Mouse (Mus musculus) G1E (cell line): Measurements from ENCODE around the gene Pank1. TPM values are rescaled to one million over a fixed set of nuclear protein-coding genes. Genes with fewer than 3 reads are reported as not detected.

Source experiments
- ATAC-seq: 2 replicates; pipeline ENCODE4 v1.8.0; 2016; ENCODE audit warnings: mild to moderate bottlenecking; ENCODE audit not compliant: insufficient number of reproducible peaks, poor library complexity, low FRiP score, severe bottlenecking; ENCODE audit errors: extremely low read depth
- DNase-seq: peaks from one replicate; pipeline ENCODE4 v3.0.0; 2012; ENCODE audit warnings: low spot score
- H3K27me3 ChIP-seq: 2 replicates; pipeline ENCODE4 v1.6.1; 2012; ENCODE audit warnings: mild to moderate bottlenecking, low read length, inconsistent platforms; ENCODE audit not compliant: insufficient read depth
- H3K36me3 ChIP-seq: replicated peaks from 2 replicates; pipeline ENCODE3; 2012; ENCODE audit warnings: mild to moderate bottlenecking, inconsistent platforms
- H3K4me1 ChIP-seq: 2 replicates; pipeline ENCODE4 v1.6.1; 2012; ENCODE audit warnings: low read depth, low read length, inconsistent platforms, mixed read lengths; ENCODE audit not compliant: insufficient read depth
- H3K4me3 ChIP-seq: 2 replicates; pipeline ENCODE4 v1.5.1; 2012; ENCODE audit warnings: low read depth, mild to moderate bottlenecking, inconsistent platforms, low read length, moderate library complexity, mixed read lengths
- H3K9me3 ChIP-seq: replicated peaks from 2 replicates; pipeline ENCODE4 v1.6.1; 2012; ENCODE audit warnings: inconsistent platforms
- CTCF ChIP-seq: IDR thresholded peaks from 2 replicates; pipeline ENCODE4 v1.5.1; 2012; ENCODE audit warnings: low read depth, low read length, inconsistent platforms, mixed read lengths
- GATA1 ChIP-seq: IDR thresholded peaks from 2 replicates; pipeline ENCODE4 v1.6.1; 2012; ENCODE audit warnings: borderline replicate concordance, low read length, inconsistent platforms, mixed read lengths
- GATA2 ChIP-seq: IDR thresholded peaks from 2 replicates; pipeline ENCODE4 v1.6.1; 2012; ENCODE audit warnings: low read depth, low read length, inconsistent platforms, borderline replicate concordance
- POLR2AphosphoS5 ChIP-seq: IDR thresholded peaks from 2 replicates; pipeline ENCODE4 v1.6.1; 2012; ENCODE audit warnings: low read depth, low read length, inconsistent platforms; ENCODE audit not compliant: insufficient replicate concordance
- TAL1 ChIP-seq: conservative IDR thresholded peaks from 2 replicates; pipeline ENCODE4 v1.6.1; 2012; ENCODE audit warnings: low read depth, low read length, inconsistent platforms, mixed read lengths
- polyA plus RNA-seq: library from polyadenylated mRNA; stranded (reverse); fragments of >175 nt; gene quantifications from 2 replicates; pipeline ENCODE4 v1.2.3, GENCODE M21; 2012
- total RNA-seq, 2 experiments: library from RNA; stranded (forward) in 1 of 2; stranded (reverse) in 1 of 2; fragments of 200-1000 nt in 1 of 2; fragments of >200 nt in 1 of 2; fragmentation: Nextera tagmentation in 1 of 2; gene quantifications; 2 replicates each; pipeline ENCODE4 v1.2.3; 2014 to 2017

The Pank1 gene
- total and polyA plus RNA-seq, 3 experiments = 1.8 to 22.8 (median 19.9) TPM

GRCm38 (mm10) chr19:34838624-34839023 lies 40.6 kb downstream of the Pank1 start:
- H3K4me3 ChIP-seq = no peak overlapping the region
- DNase-seq = no peak
- H3K4me1 ChIP-seq = peaks cover 29% of the 10 kb centered on the region
- no peaks in the 10 kb centered on the region for H3K27me3 ChIP-seq
- TF ChIP-seq TAL1 (no peak), CTCF (no peak), GATA2 (no peak)
- no peak for ATAC-seq
- peaks cover 40% of the 10 kb centered on the region for H3K36me3 ChIP-seq
- H3K9me3 ChIP-seq = no peaks in the 10 kb centered on the region

DNA sequence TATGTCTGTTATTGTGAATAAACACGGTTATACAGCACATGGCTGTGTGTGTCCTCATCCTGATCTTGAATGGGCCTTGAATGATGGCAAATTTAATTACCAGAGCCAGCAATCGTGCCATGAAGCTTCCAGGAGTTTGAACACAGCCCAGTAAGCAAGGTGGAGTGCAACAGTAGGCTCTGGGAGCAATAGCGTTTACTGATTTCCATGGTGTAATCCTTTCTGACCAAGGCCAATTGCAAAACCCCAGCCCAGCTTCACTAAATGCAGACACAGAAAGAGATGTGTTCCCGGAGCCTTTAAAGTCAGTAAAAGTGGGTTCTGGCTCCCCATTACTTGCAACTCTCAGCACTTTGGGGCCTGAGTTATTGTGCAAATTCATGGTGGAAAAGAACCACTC lies 47.6 kb downstream of the Pank1 start:
- no peak for TF ChIP-seq POLR2AphosphoS5
- no peak for TF ChIP-seq TAL1
- TF ChIP-seq CTCF = no peak
- TF ChIP-seq GATA2 = no peak
- TF ChIP-seq GATA1 = no peak
- no peak for DNase-seq
- ATAC-seq = no peak

DNA sequence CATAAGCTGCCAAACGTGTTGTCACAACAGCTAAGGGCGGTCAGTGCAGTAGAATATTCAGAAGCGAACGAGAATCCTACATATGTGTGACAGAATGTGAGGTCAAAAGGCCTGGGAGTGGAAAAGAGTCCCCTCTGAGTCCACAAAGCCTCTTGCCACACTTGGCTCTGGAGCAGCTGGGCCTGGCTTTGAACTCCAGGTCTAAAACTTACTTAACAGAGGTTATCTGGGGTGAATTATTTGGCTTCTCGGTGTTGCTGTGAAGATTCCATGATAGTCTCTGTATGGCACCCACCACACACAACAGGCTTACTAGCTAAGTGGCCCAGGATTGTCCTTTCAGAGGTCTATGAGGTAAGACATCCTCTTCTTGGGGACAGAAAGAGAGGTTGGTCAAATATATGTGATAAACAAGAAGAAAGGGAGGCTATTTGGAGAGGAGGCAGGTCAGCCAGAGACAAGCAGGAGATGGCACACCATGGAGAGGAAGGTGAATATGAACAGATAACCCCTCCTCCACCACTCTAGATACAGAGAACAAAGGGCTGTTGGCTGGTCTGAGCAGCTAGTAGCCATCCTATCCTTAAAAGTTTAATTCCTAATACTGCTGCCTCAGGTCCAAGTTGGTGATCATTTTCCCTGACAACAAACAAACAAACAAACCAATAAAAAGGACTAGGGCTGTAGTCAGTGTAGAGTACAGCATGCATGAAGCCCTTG lies 51.2 kb downstream of the Pank1 start:
- no peak for DNase-seq
- ATAC-seq = no peak
- Histone ChIP-seq H3K4me3 (no peak overlapping the region), H3K9me3 (no peaks in the 10 kb centered on the region), H3K36me3 (peaks cover 61% of the 10 kb centered on the region), H3K27me3 (no peaks in the 10 kb centered on the region; the same call in 1 of the 2 replicates), H3K4me1 (peaks cover 10% of the 10 kb centered on the region; the same call in 1 of the 2 replicates)
- TF ChIP-seq GATA2 = no peak
- no peak for TF ChIP-seq POLR2AphosphoS5

More for the DNA sequence above, 47.6 kb downstream of the Pank1 start:
- H3K4me3 ChIP-seq = no peak overlapping the region
- no peaks in the 10 kb centered on the region for H3K9me3 ChIP-seq
- H3K4me1 ChIP-seq = peaks cover 5% of the 10 kb centered on the region; the same call in 1 of the 2 replicates
- H3K36me3 ChIP-seq = peaks cover 48% of the 10 kb centered on the region
- H3K27me3 ChIP-seq = no peaks in the 10 kb centered on the region; the same call in 1 of the 2 replicates

GRCm38 (mm10) chr19:34827444-34827843 lies 51.8 kb downstream of the Pank1 start:
- TF ChIP-seq POLR2AphosphoS5 = no peak
- TF ChIP-seq TAL1 = no peak
- no peak for TF ChIP-seq CTCF
- TF ChIP-seq GATA2 = no peak
- no peak for TF ChIP-seq GATA1
- Histone ChIP-seq H3K36me3 (peaks cover 61% of the 10 kb centered on the region), H3K9me3 (no peaks in the 10 kb centered on the region), H3K4me3 (no peak overlapping the region), H3K4me1 (peaks cover 10% of the 10 kb centered on the region; the same call in 1 of the 2 replicates), H3K27me3 (no peaks in the 10 kb centered on the region; the same call in 1 of the 2 replicates)
- DNase-seq (no peak), ATAC-seq (no peak)

GRCm38 (mm10) chr19:34825946-34826655 lies 53.2 kb downstream of the Pank1 start:
- peaks cover 67% of the 10 kb centered on the region for H3K36me3 ChIP-seq
- TF ChIP-seq CTCF (peak; percentile 34; the same call in 1 of the 2 replicates), POLR2AphosphoS5 (no peak)
- DNase-seq (peak; percentile 28), ATAC-seq (no peak)
- no peaks in the 10 kb centered on the region for H3K9me3 ChIP-seq
- no peak overlapping the region for H3K4me3 ChIP-seq
- no peaks in the 10 kb centered on the region; the same call in 1 of the 2 replicates for H3K27me3 ChIP-seq
- peaks cover 8% of the 10 kb centered on the region; the same call in 1 of the 2 replicates for H3K4me1 ChIP-seq

- no peak for TF ChIP-seq POLR2AphosphoS5
- TF ChIP-seq TAL1 = no peak
- TF ChIP-seq CTCF = no peak
- TF ChIP-seq GATA1 = no peak
- TF ChIP-seq GATA2 = no peak
- Histone ChIP-seq H3K9me3 (no peaks in the 10 kb centered on the region), H3K36me3 (peaks cover 51% of the 10 kb centered on the region), H3K27me3 (no peaks in the 10 kb centered on the region), H3K4me3 (no peak overlapping the region), H3K4me1 (peaks cover 3% of the 10 kb centered on the region; the same call in 1 of the 2 replicates)
- no peak for DNase-seq
- no peak for ATAC-seq
Observed at GRCm38 (mm10) chr19:34819577-34820170, 59.6 kb downstream of the Pank1 start.
